Mouse (Mus musculus): ENCODE measurements around the gene Jhy.

Gene Jhy

GRCm38 (mm10) chr9:40917871-40918613 lies 45.9 kb downstream of the Jhy start:
- DNase-seq (ENCODE audit: low read depth) = peak; percentile 20

GRCm38 (mm10) chr9:40908915-40909314 lies 55.0 kb downstream of the Jhy start:
- DNase-seq (ENCODE audit: low read depth) = no peak

GRCm38 (mm10) chr9:40908411-40908810 lies 55.5 kb downstream of the Jhy start:
- DNase-seq (ENCODE audit: low read depth) = no peak

- DNase-seq (ENCODE audit: low read depth) = no peak
Measured at GRCm38 (mm10) chr9:40907413-40907812, 56.5 kb downstream of the Jhy start.

GRCm38 (mm10) chr9:40892456-40892855 lies 71.5 kb downstream of the Jhy start:
- DNase-seq (ENCODE audit: low read depth) = no peak

GRCm38 (mm10) chr9:40889389-40889788 lies 74.5 kb downstream of the Jhy start:
- DNase-seq (ENCODE audit: low read depth) = no peak

GRCm38 (mm10) chr9:40885669-40886068 lies 78.2 kb downstream of the Jhy start:
- no peak for DNase-seq (ENCODE audit: low read depth)

- no peak for DNase-seq (ENCODE audit: low read depth)
Measured at GRCm38 (mm10) chr9:40878998-40879397, 84.9 kb downstream of the Jhy start.

- DNase-seq (ENCODE audit: low read depth) = no peak
Measured at GRCm38 (mm10) chr9:40878291-40878945, 85.5 kb downstream of the Jhy start.

- no peak for DNase-seq (ENCODE audit: low read depth)
Measured at GRCm38 (mm10) chr9:40877881-40878235, 86.1 kb downstream of the Jhy start.

- no peak for DNase-seq (ENCODE audit: low read depth)
Measured at GRCm38 (mm10) chr9:40877146-40877880, 86.6 kb downstream of the Jhy start.

GRCm38 (mm10) chr9:40876693-40877092 lies 87.2 kb downstream of the Jhy start:
- no peak for DNase-seq (ENCODE audit: low read depth)

- no peak for DNase-seq (ENCODE audit: low read depth)
Measured at GRCm38 (mm10) chr9:40876164-40876563, 87.8 kb downstream of the Jhy start.

- no peak for DNase-seq (ENCODE audit: low read depth)
Measured at GRCm38 (mm10) chr9:40875431-40875830, 88.5 kb downstream of the Jhy start.

GRCm38 (mm10) chr9:40874961-40875360 lies 89.0 kb downstream of the Jhy start:
- no peak for DNase-seq (ENCODE audit: low read depth)

- DNase-seq (ENCODE audit: low read depth) = no peak
Measured at GRCm38 (mm10) chr9:40873556-40874470, 90.1 kb downstream of the Jhy start, which contains the start of gene Bsx. Bsx (plus strand) TSS chr9:40874127.

- DNase-seq (ENCODE audit: low read depth) = no peak
Measured at GRCm38 (mm10) chr9:40872156-40872478, 91.8 kb downstream of the Jhy start.

GRCm38 (mm10) chr9:40871369-40872155 lies 92.4 kb downstream of the Jhy start:
- no peak for DNase-seq (ENCODE audit: low read depth)

- no peak for DNase-seq (ENCODE audit: low read depth)
Measured at GRCm38 (mm10) chr9:40870331-40870730, 93.6 kb downstream of the Jhy start.

GRCm38 (mm10) chr9:40859196-40859595 lies 104.7 kb downstream of the Jhy start:
- no peak for DNase-seq (ENCODE audit: low read depth)

- no peak for DNase-seq (ENCODE audit: low read depth)
Measured at GRCm38 (mm10) chr9:40858461-40859160, 105.3 kb downstream of the Jhy start.

Data from fibroblast of lung, adult 2 months (primary cell).